Mouse (Mus musculus): ENCODE results near the gene Sparc.

GRCm38 (mm10) chr11:55405601-55406469 is 17.1 kb downstream of the Sparc start:
- no peak for TF ChIP-seq CTCF (IDR thresholded peaks at IDR 0.05; ENCODE audit: borderline replicate concordance, insufficient read depth, low read length)
- no peak for TF ChIP-seq POLR2A (IDR thresholded peaks at IDR 0.05; ENCODE audit: low read depth, low read length)

Data from embryonic fibroblast, embryonic 13.5 days (primary cell).